Mouse (Mus musculus): ENCODE data around the gene Hist1h3f. TPM values are rescaled to one million over a fixed set of nuclear protein-coding genes. Genes with fewer than 3 reads are reported as not detected.
A peak's percentile ranks its signal among the peaks of the same experiment; 100 is the strongest.

Gene Hist1h3f
- polyA plus RNA-seq, 1 experiment from 2014 or later: not detected

DNA sequence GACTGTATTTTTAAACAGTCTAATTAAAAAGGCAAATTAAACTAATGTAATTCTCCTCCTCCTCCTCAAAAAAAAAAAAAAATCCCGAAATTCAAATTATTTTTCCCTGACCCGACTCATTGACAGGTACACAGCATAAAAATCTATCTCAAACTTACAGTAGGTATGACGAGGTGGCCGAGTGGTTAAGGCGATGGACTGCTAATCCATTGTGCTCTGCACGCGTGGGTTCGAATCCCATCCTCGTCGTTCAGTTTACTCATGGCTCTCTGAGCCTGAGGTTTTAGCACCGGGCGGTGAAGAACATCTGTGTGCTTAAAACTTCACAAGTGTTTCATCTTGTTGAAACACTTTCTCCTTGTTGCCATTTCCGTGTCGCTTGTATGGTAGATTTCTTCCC, 22.1 kb upstream of the Hist1h3f start:
- H3K36me3 ChIP-seq: no peaks in the 10 kb centered on the region
- WGBS: 1% methylated on average over 14 of the region's 14 CpGs
- peaks cover 12% of the 10 kb centered on the region for H3K4me1 ChIP-seq
- no peak overlapping the region for H3K27ac ChIP-seq (replicated peaks)
- H3K4me3 ChIP-seq (replicated peaks): peak overlapping the region; percentile 12
- no peak for ATAC-seq (ENCODE audit: low FRiP score)
- no peaks in the 10 kb centered on the region for H3K27me3 ChIP-seq (replicated peaks)
- H3K9ac ChIP-seq (replicated peaks): 0 out of 2 replicates have a peak overlapping the region, but pooled peaks have one; percentile 11
- H3K4me2 ChIP-seq: peak overlapping the region; percentile 38
- no peaks in the 10 kb centered on the region for H3K9me3 ChIP-seq (replicated peaks)

DNA sequence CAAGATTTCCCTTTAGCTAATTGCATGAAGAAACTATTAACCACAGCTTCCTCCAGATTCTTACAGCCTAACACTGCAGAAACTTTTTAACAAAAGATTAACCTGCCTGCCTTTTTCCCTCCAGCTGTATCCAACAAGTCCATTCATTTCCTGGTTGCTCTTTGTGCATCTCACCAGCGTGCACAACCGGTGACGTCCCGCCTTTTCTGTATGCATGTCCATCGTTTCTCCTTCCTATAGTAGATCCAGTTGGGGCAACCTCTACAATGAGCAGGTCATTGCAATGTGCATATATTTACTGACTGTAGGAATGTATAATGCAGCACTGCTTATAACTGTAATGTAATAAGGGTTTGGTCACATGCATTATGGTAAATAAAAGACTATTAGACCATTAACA, 19.9 kb upstream of the Hist1h3f start:
- H3K4me3 ChIP-seq (replicated peaks): no peak overlapping the region
- no peak overlapping the region for H3K9ac ChIP-seq (replicated peaks)
- H3K9me3 ChIP-seq (replicated peaks): no peaks in the 10 kb centered on the region
- 49% methylated on average over 5 of the region's 5 CpGs for WGBS
- H3K4me1 ChIP-seq: peaks cover 14% of the 10 kb centered on the region
- H3K27ac ChIP-seq (replicated peaks): no peak overlapping the region
- no peak for ATAC-seq (ENCODE audit: low FRiP score)
- no peaks in the 10 kb centered on the region for H3K36me3 ChIP-seq
- no peak overlapping the region for H3K4me2 ChIP-seq
- no peaks in the 10 kb centered on the region for H3K27me3 ChIP-seq (replicated peaks)

DNA sequence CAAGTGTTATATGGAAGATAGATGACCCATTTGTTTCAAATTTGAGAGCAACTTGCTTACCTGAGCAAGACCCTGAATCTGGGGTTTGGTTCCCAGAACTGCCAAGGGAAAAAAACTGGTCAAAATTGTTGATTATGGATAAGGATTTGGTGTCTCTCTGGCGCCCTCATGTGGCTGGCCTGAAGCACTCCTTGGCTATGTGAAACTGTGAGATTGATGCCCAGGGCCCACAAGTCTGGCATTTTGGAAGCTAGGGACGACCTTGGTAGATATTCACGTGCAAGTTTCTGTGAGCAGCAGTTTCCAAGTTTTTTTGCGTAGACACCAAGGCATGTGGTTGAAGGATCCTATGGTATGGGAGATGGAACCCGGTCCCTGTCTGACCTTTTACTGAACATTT, 19.2 kb upstream of the Hist1h3f start:
- no peaks in the 10 kb centered on the region for H3K9me3 ChIP-seq (replicated peaks)
- ATAC-seq (ENCODE audit: low FRiP score): 0 out of 2 replicates have a peak, but pooled peaks have one; percentile 13
- 12% methylated on average over 5 of the region's 5 CpGs for WGBS
- H3K27ac ChIP-seq (replicated peaks): no peak overlapping the region
- no peaks in the 10 kb centered on the region for H3K36me3 ChIP-seq
- H3K9ac ChIP-seq (replicated peaks): no peak overlapping the region
- H3K4me3 ChIP-seq (replicated peaks): no peak overlapping the region
- no peaks in the 10 kb centered on the region for H3K27me3 ChIP-seq (replicated peaks)
- peak overlapping the region; percentile 34 for H3K4me2 ChIP-seq
- peaks cover 12% of the 10 kb centered on the region; the same call in 1 of the 2 replicates for H3K4me1 ChIP-seq

DNA sequence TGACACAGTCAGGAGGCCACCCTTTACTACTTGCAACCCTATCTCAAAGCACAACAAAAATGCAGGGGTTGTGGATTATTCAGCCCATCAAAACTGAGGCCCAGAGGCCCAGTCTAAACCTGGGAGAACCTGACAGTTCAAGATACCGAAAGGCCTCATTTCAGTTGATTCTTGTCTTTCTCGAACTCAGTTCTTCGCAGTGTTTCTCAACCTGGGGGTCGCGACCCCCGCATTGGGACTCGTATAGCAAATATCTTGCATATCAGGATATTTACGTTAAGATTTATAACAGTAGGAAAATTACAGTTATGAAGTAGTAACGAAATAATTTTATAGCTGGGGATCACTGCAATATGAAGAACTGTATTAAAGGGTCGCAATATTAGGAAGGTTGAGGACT, 18.0 kb upstream of the Hist1h3f start:
- peaks cover 17% of the 10 kb centered on the region for H3K4me1 ChIP-seq
- no peak overlapping the region for H3K27ac ChIP-seq (replicated peaks)
- ATAC-seq (ENCODE audit: low FRiP score): no peak
- peak overlapping the region; percentile 58 for H3K4me2 ChIP-seq
- 2% methylated on average over 10 of the region's 10 CpGs for WGBS
- H3K9me3 ChIP-seq (replicated peaks): no peaks in the 10 kb centered on the region
- H3K27me3 ChIP-seq (replicated peaks): no peaks in the 10 kb centered on the region
- H3K4me3 ChIP-seq (replicated peaks): peak overlapping the region; percentile 53
- no peaks in the 10 kb centered on the region for H3K36me3 ChIP-seq
- no peak overlapping the region for H3K9ac ChIP-seq (replicated peaks)

DNA sequence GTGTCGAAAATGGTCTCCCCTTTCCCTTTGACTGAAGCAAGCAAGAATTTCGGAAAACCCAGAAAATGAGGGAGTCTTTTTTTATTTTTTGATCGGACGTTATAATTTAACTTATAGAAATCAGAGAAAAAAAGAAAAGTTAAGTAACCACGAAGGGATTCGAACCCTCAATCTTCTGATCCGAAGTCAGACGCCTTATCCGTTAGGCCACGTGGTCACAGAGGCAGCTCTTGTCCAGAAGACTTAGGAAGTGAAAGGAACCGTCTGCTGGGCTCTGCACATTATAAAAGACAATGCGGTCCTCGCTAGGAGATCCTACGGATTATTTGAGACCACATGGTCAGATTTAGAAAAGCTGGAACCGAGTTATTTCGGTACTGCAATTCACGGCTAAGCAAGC, 17.5 kb upstream of the Hist1h3f start:
- peak; percentile 60; the same call in 1 of the 2 replicates for ATAC-seq (ENCODE audit: low FRiP score)
- H3K27me3 ChIP-seq (replicated peaks): no peaks in the 10 kb centered on the region
- peak overlapping the region; percentile 48; the same call in 1 of the 2 replicates for H3K9ac ChIP-seq (replicated peaks)
- under 1% methylated on average over 17 of the region's 17 CpGs for WGBS
- peak overlapping the region; percentile 81 for H3K27ac ChIP-seq (replicated peaks)
- H3K36me3 ChIP-seq: no peaks in the 10 kb centered on the region
- no peaks in the 10 kb centered on the region for H3K9me3 ChIP-seq (replicated peaks)
- H3K4me2 ChIP-seq: peak overlapping the region; percentile 58
- peaks cover 17% of the 10 kb centered on the region for H3K4me1 ChIP-seq
- H3K4me3 ChIP-seq (replicated peaks): peak overlapping the region; percentile 53

DNA sequence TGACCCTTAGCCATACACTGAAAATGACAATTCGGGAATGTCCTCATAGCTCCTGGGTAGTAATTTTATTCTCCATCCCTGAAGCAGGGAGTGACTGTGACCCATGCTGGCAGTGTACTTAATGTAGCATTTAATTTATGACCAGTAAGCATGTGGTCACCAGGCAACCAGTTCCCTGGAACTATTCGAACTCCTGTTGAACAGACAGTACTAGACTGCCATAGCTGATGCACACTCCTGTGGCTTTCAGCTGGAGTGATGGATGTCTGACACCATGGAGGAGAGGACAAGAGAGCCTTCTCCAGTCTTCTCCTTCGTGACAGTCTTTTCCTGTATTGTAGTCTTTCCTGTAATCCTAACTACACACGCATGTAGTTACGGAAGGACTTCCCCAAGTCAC, 14.8 kb upstream of the Hist1h3f start:
- WGBS: 33% methylated on average over 5 of the region's 5 CpGs
- ATAC-seq (ENCODE audit: low FRiP score): no peak

DNA sequence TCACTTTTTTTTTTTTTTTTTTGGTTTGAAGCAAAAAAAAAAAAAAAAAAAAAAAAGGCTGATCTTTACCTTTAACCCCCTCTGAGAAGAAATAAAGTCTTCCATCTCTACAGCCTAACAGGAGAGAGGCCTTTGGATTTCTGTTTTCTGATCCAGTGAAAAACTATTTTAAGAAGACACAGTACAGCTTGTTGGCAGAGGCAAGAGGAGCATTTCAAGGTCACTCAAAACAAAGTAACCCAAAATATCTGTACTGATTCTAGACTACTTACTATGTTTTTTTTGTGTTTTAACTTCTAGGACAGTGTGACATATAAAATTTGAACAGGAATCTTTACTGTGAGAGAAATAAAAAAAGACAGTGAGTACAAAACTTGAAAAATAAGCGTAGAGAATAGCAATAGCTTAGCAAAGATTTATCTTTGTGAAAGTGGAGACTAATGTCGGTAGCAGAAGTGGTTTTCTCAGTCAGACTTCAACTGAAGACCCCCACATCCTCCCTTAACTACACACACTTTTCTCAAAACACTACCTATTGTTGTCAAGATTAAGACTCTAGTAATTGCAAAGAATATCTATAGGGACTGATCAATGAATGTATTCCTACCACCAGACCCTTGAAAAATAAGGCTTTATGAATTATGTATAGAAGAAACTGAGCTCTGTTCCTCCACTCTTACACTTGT, 14.2 kb upstream of the Hist1h3f start:
- WGBS: 26% methylated on average over 2 of the region's 2 CpGs
- Histone ChIP-seq H3K27me3 (replicated peaks) (no peaks in the 10 kb centered on the region), H3K27ac (replicated peaks) (peak overlapping the region; percentile 96), H3K4me3 (replicated peaks) (peak overlapping the region; percentile 56), H3K9me3 (replicated peaks) (no peaks in the 10 kb centered on the region), H3K36me3 (no peaks in the 10 kb centered on the region), H3K4me2 (peak overlapping the region; percentile 87), H3K9ac (replicated peaks) (peak overlapping the region; percentile 73), H3K4me1 (peaks cover 38% of the 10 kb centered on the region)
- no peak for ATAC-seq (ENCODE audit: low FRiP score)

More for the DNA sequence above, 14.8 kb upstream of the Hist1h3f start:
- H3K27me3 ChIP-seq (replicated peaks): no peaks in the 10 kb centered on the region
- H3K4me2 ChIP-seq: no peak overlapping the region
- H3K9me3 ChIP-seq (replicated peaks): no peaks in the 10 kb centered on the region
- no peaks in the 10 kb centered on the region for H3K36me3 ChIP-seq
- H3K9ac ChIP-seq (replicated peaks): no peak overlapping the region
- H3K4me1 ChIP-seq: peaks cover 32% of the 10 kb centered on the region
- H3K4me3 ChIP-seq (replicated peaks): no peak overlapping the region
- H3K27ac ChIP-seq (replicated peaks): no peak overlapping the region

DNA sequence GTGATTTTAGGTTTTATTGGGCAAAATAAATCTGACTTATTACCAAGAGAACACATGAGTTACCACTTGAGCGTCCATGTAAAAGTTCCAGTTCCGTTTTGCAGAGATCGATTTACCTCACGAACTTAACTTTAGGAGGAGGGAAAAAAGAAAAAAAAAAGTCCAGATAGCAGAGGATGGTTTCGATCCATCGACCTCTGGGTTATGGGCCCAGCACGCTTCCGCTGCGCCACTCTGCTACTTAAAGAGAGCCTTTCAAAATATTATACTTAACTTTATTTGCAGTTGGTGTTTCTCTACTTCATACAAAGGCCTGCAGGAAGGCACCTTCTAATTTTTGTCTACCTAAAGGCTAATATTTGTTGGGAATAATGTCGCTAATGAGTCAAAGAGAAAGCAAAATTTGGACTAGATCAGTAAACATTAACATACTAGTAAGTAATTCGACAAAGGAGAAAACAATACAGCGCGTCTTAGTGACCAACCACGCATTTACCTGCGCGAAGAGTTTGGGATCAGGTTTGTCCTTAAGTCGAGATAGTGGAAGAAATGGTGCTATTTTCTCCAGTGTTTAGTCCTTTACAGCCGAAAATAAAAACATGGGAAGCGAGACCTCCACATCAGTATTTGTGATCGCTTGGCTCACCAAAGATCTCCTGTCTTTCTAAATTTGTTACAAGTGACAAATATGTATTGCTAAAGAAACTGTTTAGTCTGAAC, 13.5 kb upstream of the Hist1h3f start:
- peak overlapping the region; percentile 56 for H3K4me3 ChIP-seq (replicated peaks)
- peaks cover 39% of the 10 kb centered on the region for H3K4me1 ChIP-seq
- peak; percentile 20; the same call in 1 of the 2 replicates for ATAC-seq (ENCODE audit: low FRiP score)
- WGBS: 0% methylated on average over 20 of the region's 20 CpGs
- no peaks in the 10 kb centered on the region for H3K36me3 ChIP-seq
- peak overlapping the region; percentile 73 for H3K9ac ChIP-seq (replicated peaks)
- H3K27me3 ChIP-seq (replicated peaks): no peaks in the 10 kb centered on the region
- H3K27ac ChIP-seq (replicated peaks): peak overlapping the region; percentile 96
- peak overlapping the region; percentile 87 for H3K4me2 ChIP-seq
- no peaks in the 10 kb centered on the region for H3K9me3 ChIP-seq (replicated peaks)

DNA sequence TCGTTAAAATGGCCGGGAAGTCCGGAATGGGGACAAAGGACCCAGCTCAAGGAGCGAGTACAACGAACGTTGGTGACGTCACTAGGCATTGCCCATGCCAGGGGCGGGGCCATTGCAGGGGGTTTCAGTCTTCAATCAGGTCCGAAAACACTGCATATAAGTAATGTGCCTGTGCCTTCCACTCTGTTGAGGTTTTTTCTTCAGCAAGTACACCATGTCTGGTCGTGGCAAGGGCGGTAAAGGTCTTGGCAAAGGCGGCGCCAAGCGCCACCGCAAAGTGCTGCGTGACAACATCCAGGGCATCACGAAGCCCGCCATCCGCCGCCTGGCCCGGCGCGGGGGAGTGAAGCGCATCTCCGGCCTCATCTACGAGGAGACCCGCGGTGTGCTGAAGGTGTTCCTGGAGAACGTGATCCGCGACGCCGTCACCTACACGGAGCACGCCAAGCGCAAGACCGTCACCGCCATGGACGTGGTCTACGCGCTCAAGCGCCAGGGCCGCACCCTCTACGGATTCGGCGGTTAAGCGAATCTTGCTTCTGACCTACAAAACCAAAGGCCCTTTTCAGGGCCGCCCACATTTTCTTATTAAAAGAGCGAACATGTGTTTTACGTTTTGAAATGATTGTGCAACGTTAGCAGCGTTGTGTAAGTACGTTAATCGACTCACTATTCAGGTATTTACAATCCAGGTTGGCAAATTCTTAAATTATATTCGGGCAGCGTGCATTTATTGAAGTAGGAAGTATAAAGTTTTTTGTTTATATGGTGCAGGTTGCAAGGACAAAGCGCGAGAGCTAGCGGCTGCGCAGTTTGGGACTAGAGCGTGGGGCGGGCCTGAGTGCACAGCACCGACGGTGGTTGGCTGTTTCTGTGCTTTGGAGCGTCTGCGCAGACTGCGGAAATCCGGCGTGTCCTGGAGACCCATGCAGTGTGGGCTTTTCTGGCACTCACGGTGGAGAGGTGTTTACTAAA, 12.7 kb upstream of the Hist1h3f start, which contains the start of gene Hist1h4h:
Hist1h4h (plus strand) TSS at position 150 of the 975 bp plus-strand sequence.
- WGBS: under 1% methylated on average over 62 of the region's 70 CpGs
- Histone ChIP-seq H3K27ac (replicated peaks) (peak within 1 kb of the TSS; percentile 96), H3K4me2 (peak within 1 kb of the TSS; percentile 87), H3K4me1 (peaks cover 34% of the 10 kb centered on the region), H3K9me3 (replicated peaks) (no peaks in the 10 kb centered on the region), H3K4me3 (replicated peaks) (peak within 1 kb of the TSS; percentile 56), H3K36me3 (no peaks in the 10 kb centered on the region), H3K27me3 (replicated peaks) (no peaks in the 10 kb centered on the region), H3K9ac (replicated peaks) (peak within 1 kb of the TSS; percentile 73)
- ATAC-seq (ENCODE audit: low FRiP score): peak; percentile 89

DNA sequence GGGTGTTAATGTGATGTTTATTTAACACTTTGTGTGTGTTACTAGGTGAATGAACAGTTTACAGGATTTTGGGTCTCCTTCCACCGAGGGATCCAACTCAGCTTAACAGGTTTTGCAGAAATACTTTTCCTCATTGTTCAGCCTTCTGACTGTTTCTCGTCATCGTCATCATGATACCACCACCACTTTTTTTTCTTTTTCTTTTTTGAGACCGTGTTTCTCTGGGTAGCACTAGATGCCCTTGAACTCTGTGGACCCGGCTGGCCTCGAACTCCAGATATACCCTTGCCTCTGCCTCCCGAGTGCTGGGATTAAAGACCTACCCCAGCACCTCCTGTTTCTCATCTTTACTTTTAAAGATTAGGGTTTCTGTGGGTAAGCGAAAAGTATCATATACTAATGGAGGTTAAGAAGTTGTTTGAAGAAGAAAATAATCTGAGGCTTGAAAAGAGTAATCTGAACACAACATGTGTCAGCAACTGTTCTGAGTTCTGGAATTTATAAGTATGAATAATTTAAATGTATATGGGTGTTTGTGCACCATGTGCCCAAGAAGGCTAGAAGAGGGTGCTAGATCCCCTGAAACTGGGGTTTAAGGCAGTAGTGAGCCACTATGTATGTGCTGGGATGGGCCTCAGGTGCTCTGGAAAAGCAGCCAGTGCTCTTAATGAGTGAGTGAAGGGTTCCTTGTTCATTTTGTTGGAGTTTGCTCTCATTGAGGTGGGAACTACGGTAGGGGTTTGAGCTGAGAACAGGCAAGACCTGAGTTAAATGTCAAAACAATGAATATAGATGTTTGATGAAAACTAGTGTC, 11.4 kb upstream of the Hist1h3f start:
- Histone ChIP-seq H3K27ac (replicated peaks) (peak overlapping the region; percentile 96; the same call in 1 of the 2 replicates), H3K27me3 (replicated peaks) (no peaks in the 10 kb centered on the region), H3K4me3 (replicated peaks) (peak overlapping the region; percentile 56), H3K9ac (replicated peaks) (peak overlapping the region; percentile 65), H3K4me2 (peak overlapping the region; percentile 87), H3K4me1 (peaks cover 31% of the 10 kb centered on the region), H3K36me3 (no peaks in the 10 kb centered on the region), H3K9me3 (replicated peaks) (no peaks in the 10 kb centered on the region)
- 25% methylated on average over 9 of the region's 9 CpGs for WGBS
- no peak for ATAC-seq (ENCODE audit: low FRiP score)

Measured in neural tube, embryonic 15.5 days (tissue).